Mouse (Mus musculus) C2C12 (cell line): ENCODE data around the gene Hdac8.

ENCODE experiments used
- CEBPB ChIP-seq: IDR thresholded peaks from one replicate; pipeline ENCODE4 v1.6.1; 2011; ENCODE audit warnings: low read depth, mild to moderate bottlenecking, control low read depth, moderate library complexity
- CTCF ChIP-seq: IDR thresholded peaks from one replicate; pipeline ENCODE4 v1.5.1; 2011; ENCODE audit not compliant: control insufficient read depth, insufficient read depth, insufficient read length
- MAX ChIP-seq: IDR thresholded peaks from one replicate; pipeline ENCODE4 v1.6.1; 2011; ENCODE audit warnings: mild to moderate bottlenecking, control low read depth
- USF1 ChIP-seq: IDR thresholded peaks from one replicate; pipeline ENCODE4 v1.6.1; 2011; ENCODE audit warnings: low read depth, mild to moderate bottlenecking, control low read depth, moderate library complexity

DNA sequence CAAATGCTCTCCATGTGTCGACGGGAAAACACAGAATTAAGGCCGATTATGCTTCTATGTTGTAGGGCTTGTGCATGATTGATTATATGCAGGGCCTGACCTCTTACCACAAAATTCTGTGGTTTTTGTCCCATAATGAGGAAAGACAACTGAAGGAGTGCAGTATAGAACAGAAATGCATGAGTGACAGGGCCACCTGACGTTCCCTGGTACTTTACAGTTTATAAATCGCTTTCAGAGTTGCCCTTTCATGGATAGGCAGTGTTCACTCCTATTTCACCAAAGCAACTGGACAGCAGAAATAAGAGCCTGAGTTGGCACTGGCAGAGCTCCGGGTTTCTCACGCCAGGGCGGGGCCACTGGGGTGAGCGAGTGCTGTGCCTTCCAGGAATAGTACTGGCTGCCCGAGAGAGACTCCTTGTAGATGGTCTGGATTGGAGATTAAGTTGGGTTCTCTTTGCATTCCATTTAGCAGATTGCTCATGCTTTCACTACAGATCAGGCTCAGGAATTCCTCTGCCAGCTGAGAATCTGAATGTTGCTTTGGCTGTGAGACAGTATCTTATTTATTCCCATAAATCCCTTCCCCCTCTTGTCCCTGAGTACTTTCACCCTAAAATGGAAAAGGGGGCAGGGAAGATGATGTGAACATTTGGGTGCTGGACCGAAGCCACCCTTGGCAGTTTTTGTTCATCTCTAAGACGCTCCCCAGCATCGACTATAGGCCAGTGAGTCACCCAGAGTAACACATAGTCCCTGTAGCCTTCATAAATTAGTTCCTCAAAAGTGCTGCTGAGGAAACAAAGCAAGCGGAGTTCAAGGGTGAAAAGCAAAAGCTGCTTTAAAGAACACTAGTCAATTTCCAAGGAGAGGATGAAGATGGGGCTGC, 155.1 kb downstream of the Hdac8 start:
- TF ChIP-seq MAX, result no peak
- no peak for TF ChIP-seq USF1
- no peak for TF ChIP-seq CTCF
- TF ChIP-seq CEBPB, result no peak
